Mouse (Mus musculus) liver, embryonic 14.5 days (tissue): ENCODE measurements at regions not wholly inside any gene's neighbourhood (a gene's known extent, or its start where the extent isn't known, plus 50 kb on each side); places are given as distances from the start of the nearest gene placed in this dataset.

Source experiments
- ATAC-seq: fragments of 200-750 bp; cut with Nextera tagmentation; 2 replicates; pipeline ENCODE4 v1.8.0; 2017; ENCODE audit warnings: moderate number of reproducible peaks, mild to moderate bottlenecking, moderate library complexity; ENCODE audit not compliant: insufficient read depth
- DNase-seq, 3 experiments: peaks; one replicate each; pipeline ENCODE4 v3.0.0-alpha.2; 2012 to 2013; ENCODE audit warnings: low read depth in 3 of 3, low spot score in 3 of 3
- H3K27ac ChIP-seq: fragments of 300-500 bp; sonication (generic); 2 replicates; pipeline ENCODE4 v1.5.1; 2014; ENCODE audit warnings: moderate library complexity, mild to moderate bottlenecking, control low read depth, inconsistent platforms
- H3K27me3 ChIP-seq: fragments of 300-500 bp; sonication (generic); 2 replicates; pipeline ENCODE4 v1.6.1; 2014; ENCODE audit warnings: mild to moderate bottlenecking, low read length, moderate library complexity; ENCODE audit not compliant: control insufficient read depth, insufficient read depth
- H3K36me3 ChIP-seq: fragments of 300-500 bp; sonication (generic); replicated peaks from 2 replicates; pipeline ENCODE4 v1.6.1; 2014; ENCODE audit warnings: low read depth; ENCODE audit not compliant: control insufficient read depth, insufficient read depth
- H3K4me1 ChIP-seq, 2 experiments: fragments of 200-500 bp in 1 of 2; fragments of 300-500 bp in 1 of 2; sonication (generic) in 1 of 2; replicated peaks; 2 replicates each; pipeline ENCODE4 v1.6.1; 2012 to 2014; ENCODE audit warnings: antibody characterized with exemption in 1 of 2, inconsistent platforms in 1 of 2, low read length in 1 of 2; ENCODE audit not compliant: control insufficient read depth in 2 of 2, insufficient read depth in 2 of 2
- H3K4me2 ChIP-seq: fragments of 300-500 bp; sonication (generic); 2 replicates; pipeline ENCODE4 v1.6.1; 2014; ENCODE audit warnings: low read depth, mild to moderate bottlenecking, control low read depth, moderate library complexity
- H3K4me3 ChIP-seq, 2 experiments: fragments of 200-500 bp in 1 of 2; fragments of 300-500 bp in 1 of 2; sonication (generic) in 1 of 2; 2 replicates each; pipeline ENCODE4 v1.5.1; 2012 to 2014; ENCODE audit warnings: low read depth in 2 of 2, low read length in 2 of 2, mild to moderate bottlenecking in 2 of 2, control low read depth in 1 of 2, inconsistent platforms in 1 of 2, moderate library complexity in 1 of 2; ENCODE audit not compliant: insufficient read depth in 1 of 2
- H3K9ac ChIP-seq: fragments of 300-500 bp; sonication (generic); replicated peaks from 2 replicates; pipeline ENCODE4 v1.6.1; 2014; ENCODE audit warnings: mild to moderate bottlenecking, control low read depth, moderate library complexity
- H3K9me3 ChIP-seq: fragments of 300-500 bp; sonication (generic); 2 replicates; pipeline ENCODE4 v1.6.1; 2016; ENCODE audit warnings: low read length, mixed read lengths; ENCODE audit not compliant: control insufficient read depth
- CTCF ChIP-seq: IDR thresholded peaks from 2 replicates; pipeline ENCODE4 v1.5.1; 2016; ENCODE audit warnings: antibody characterized with exemption, low read depth, control low read depth
- EP300 ChIP-seq: IDR thresholded peaks from 2 replicates; pipeline ENCODE4 v1.6.1; 2016; ENCODE audit warnings: antibody characterized with exemption, low read depth
- WGBS: fragments of 180-500 bp; shearing (Covaris S2); extraction: QIAGEN DNeasy Blood & Tissue Kit; methylation state at CpG from one replicate; pipeline ENCODE4 v1.1.7; 2014; ENCODE audit not compliant: insufficient replicate concordance; 5-methylcytosine and 5-hydroxymethylcytosine counted together

DNA sequence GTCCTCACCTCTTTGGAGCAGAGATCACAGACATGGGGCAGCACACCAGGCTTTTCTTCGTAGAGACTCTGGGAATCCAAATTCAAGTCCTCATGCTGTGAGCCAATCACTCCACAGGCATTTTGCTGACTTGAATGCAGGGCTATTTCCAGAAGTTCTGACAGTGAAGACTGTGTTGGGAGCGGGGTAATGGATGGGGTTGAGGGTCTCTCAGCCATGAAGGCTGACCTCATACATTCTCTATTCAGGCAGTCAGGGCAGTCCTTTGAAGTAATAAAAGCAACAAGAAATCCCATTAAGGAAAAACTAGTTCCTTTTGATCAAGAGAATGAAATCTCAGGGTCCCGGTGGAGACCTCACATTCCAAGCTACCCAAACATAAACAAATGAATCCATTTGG is 261.5 kb downstream of the 3100002H09Rik start:
- Histone ChIP-seq H3K4me1 (no peaks in the 10 kb centered on the region), H3K4me2 (no peak overlapping the region), H3K9ac (no peak overlapping the region), H3K27ac (no peak overlapping the region), H3K9me3 (no peaks in the 10 kb centered on the region), H3K4me3 (no peak overlapping the region), H3K36me3 (no peaks in the 10 kb centered on the region), H3K27me3 (no peaks in the 10 kb centered on the region)
- ATAC-seq (no peak), DNase-seq (no peak)
- 34% methylated on average over 3 of the region's 3 CpGs for WGBS
- no peak for TF ChIP-seq EP300
- TF ChIP-seq CTCF, result no peak

- no peak overlapping the region for H3K4me3 ChIP-seq
- no peak overlapping the region for H3K9ac ChIP-seq
- no peak overlapping the region for H3K4me2 ChIP-seq
- H3K27me3 ChIP-seq, result no peaks in the 10 kb centered on the region
- no peak overlapping the region for H3K27ac ChIP-seq
- H3K9me3 ChIP-seq, result no peaks in the 10 kb centered on the region
- DNase-seq (no peak), ATAC-seq (no peak)
- TF ChIP-seq CTCF, result no peak
- TF ChIP-seq EP300, result no peak
- no peaks in the 10 kb centered on the region for H3K4me1 ChIP-seq
- whole genome bisulfite sequencing, result 36% methylated on average over 7 of the region's 7 CpGs
- H3K36me3 ChIP-seq, result no peaks in the 10 kb centered on the region
Observed at GRCm38 (mm10) chr4:124340073-124340472, 270.5 kb downstream of the 3100002H09Rik start.

DNA sequence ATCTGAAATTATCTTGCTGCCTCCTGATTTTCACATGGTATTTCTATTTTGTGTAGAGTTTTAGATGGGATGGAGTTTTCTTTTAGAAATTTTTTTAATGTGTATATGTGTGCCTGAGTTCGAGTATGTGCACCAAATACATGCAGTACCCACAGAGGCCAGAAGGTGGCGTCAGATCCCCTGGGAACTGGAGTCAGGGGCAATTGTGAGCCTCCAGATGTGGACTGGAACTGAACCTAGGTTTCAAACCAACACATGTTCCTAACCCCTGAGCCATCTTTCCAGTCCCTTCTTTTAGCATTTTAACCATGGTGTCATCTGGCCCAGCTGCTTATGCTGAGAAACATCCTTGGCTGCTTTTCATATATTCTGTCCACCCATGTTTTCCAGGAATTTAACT is 274.9 kb downstream of the 3100002H09Rik start:
- Histone ChIP-seq H3K27ac (no peak overlapping the region), H3K9me3 (no peaks in the 10 kb centered on the region), H3K9ac (no peak overlapping the region), H3K27me3 (no peaks in the 10 kb centered on the region), H3K4me3 (no peak overlapping the region), H3K36me3 (no peaks in the 10 kb centered on the region), H3K4me1 (no peaks in the 10 kb centered on the region), H3K4me2 (no peak overlapping the region)
- no peak for TF ChIP-seq EP300
- peak; percentile 54 for TF ChIP-seq CTCF
- DNase-seq (no peak), ATAC-seq (no peak)
- WGBS, result 56% methylated on average over 2 of the region's 2 CpGs

GRCm38 (mm10) chr4:124332974-124333373 is 277.6 kb downstream of the 3100002H09Rik start:
- Histone ChIP-seq H3K4me2 (no peak overlapping the region), H3K36me3 (no peaks in the 10 kb centered on the region), H3K27me3 (no peaks in the 10 kb centered on the region), H3K4me1 (no peaks in the 10 kb centered on the region), H3K9me3 (no peaks in the 10 kb centered on the region), H3K4me3 (no peak overlapping the region), H3K27ac (no peak overlapping the region), H3K9ac (no peak overlapping the region)
- TF ChIP-seq CTCF (no peak), EP300 (no peak)
- 63% methylated on average over 2 of the region's 2 CpGs for WGBS
- peak in 2 of 3 experiments; percentile 1 to 3 for DNase-seq
- ATAC-seq, result no peak

DNA sequence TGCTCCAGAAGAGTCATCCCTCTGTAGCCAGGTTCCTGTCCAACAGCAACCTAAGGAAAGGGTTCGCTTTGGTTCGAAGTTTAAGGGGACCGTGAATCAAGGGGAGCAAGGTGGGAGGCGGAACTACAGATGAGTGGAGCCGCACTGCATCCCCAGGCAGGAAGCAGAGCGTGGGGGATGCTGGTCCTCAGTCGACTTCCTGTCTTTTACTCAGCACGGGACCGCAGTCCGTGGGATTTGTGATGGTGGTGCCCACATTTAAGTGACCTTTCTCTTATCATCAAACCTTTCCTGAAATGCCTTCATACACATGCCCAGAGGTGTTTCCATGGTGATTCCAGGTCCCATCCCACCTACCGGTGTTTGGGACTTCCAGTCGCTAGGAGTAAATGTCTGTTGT is 278.2 kb downstream of the 3100002H09Rik start:
- Histone ChIP-seq H3K27me3 (no peaks in the 10 kb centered on the region), H3K36me3 (no peaks in the 10 kb centered on the region), H3K4me3 (no peak overlapping the region), H3K27ac (no peak overlapping the region), H3K9ac (no peak overlapping the region), H3K4me2 (no peak overlapping the region), H3K9me3 (no peaks in the 10 kb centered on the region), H3K4me1 (no peaks in the 10 kb centered on the region)
- 62% methylated on average over 12 of the region's 12 CpGs for WGBS
- TF ChIP-seq CTCF, result no peak
- TF ChIP-seq EP300, result no peak
- no peak for DNase-seq
- ATAC-seq, result no peak
